Mouse (Mus musculus) heart, embryonic 16.5 days (tissue): ENCODE measurements at regions not wholly inside any gene's neighbourhood (a gene's known extent, or its start where the extent isn't known, plus 50 kb on each side); places are given as distances from the start of the nearest gene placed in this dataset.

Experiments
- ATAC-seq: fragments of 200-750 bp; cut with Nextera tagmentation; replicated peaks from 2 replicates; pipeline ENCODE4 v1.8.0; 2017; ENCODE audit warnings: moderate number of reproducible peaks; ENCODE audit not compliant: insufficient read depth, low FRiP score; ENCODE audit errors: extremely low read depth
- H3K27ac ChIP-seq: fragments of 300-500 bp; sonication (generic); 2 replicates; pipeline ENCODE4 v1.5.1; 2014; ENCODE audit warnings: mild to moderate bottlenecking, low read length, control low read depth, moderate library complexity
- H3K27me3 ChIP-seq: fragments of 300-500 bp; sonication (generic); 2 replicates; pipeline ENCODE4 v1.6.1; 2014; ENCODE audit warnings: low read length, mixed read lengths; ENCODE audit not compliant: control insufficient read depth, insufficient read depth
- H3K36me3 ChIP-seq: fragments of 300-500 bp; sonication (generic); 2 replicates; pipeline ENCODE4 v1.6.1; 2014; ENCODE audit not compliant: control insufficient read depth, insufficient read depth
- H3K4me1 ChIP-seq: fragments of 300-500 bp; sonication (generic); 2 replicates; pipeline ENCODE4 v1.6.1; 2014; ENCODE audit warnings: low read length, mixed read lengths; ENCODE audit not compliant: control insufficient read depth, insufficient read depth
- H3K4me2 ChIP-seq: fragments of 300-500 bp; sonication (generic); 2 replicates; pipeline ENCODE4 v1.6.1; 2014; ENCODE audit warnings: low read depth, mild to moderate bottlenecking, control low read depth, low read length
- H3K4me3 ChIP-seq: fragments of 300-500 bp; sonication (generic); 2 replicates; pipeline ENCODE4 v1.5.1; 2014; ENCODE audit warnings: mild to moderate bottlenecking, control low read depth, low read length
- H3K9ac ChIP-seq: fragments of 300-500 bp; sonication (generic); 2 replicates; pipeline ENCODE4 v1.6.1; 2014; ENCODE audit warnings: low read length, control low read depth
- H3K9me3 ChIP-seq: fragments of 300-500 bp; sonication (generic); replicated peaks from 2 replicates; pipeline ENCODE4 v1.6.1; 2016; ENCODE audit warnings: low read length; ENCODE audit not compliant: control insufficient read depth
- WGBS: fragments of 180-500 bp; shearing (Covaris S2); extraction: QIAGEN DNeasy Blood & Tissue Kit; methylation state at CpG from one replicate; pipeline ENCODE4 v1.1.7; 2014; 5-methylcytosine and 5-hydroxymethylcytosine counted together

DNA sequence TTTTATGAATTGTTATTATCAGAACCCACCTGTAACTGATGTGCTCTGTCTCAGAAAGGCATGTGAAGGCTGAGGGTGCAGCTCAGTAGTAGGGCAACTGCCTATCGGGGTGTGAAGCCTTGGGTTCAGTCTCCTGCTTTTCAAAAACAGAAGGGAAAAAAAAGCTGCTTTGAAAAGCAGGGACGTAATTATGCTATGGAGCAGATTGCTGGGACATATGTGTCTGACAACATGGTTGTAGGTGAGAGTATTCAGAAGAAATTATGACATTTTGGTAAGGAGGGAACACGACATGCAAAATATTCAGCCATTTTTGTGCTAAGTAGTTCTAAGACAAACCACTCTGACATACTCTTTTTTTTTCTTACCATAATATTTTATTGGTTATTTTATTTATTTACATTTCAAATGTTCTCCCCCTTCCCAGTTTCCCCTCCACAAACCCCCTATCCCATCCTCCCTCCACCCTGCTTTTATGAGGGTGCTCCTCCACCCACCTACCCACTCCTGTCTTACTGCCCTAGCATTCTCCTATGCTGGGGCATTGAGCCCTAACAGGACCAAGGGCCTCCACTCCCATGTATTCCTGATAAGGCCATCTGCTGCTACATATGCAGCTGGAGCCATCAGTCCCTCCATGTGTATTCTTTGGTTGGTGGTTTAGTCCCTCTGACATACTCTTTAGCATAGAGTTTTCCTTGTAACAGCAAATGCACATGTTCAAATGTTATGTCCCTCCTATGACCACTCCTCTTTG, 122.8 kb upstream of the Trpm3 start:
- Histone ChIP-seq H3K4me3 (no peak overlapping the region), H3K36me3 (no peaks in the 10 kb centered on the region), H3K27me3 (no peaks in the 10 kb centered on the region), H3K9me3 (no peaks in the 10 kb centered on the region), H3K27ac (no peak overlapping the region), H3K9ac (no peak overlapping the region), H3K4me1 (no peaks in the 10 kb centered on the region), H3K4me2 (no peak overlapping the region)
- WGBS = 89% methylated on average over 3 of the region's 3 CpGs
- no peak for ATAC-seq

DNA sequence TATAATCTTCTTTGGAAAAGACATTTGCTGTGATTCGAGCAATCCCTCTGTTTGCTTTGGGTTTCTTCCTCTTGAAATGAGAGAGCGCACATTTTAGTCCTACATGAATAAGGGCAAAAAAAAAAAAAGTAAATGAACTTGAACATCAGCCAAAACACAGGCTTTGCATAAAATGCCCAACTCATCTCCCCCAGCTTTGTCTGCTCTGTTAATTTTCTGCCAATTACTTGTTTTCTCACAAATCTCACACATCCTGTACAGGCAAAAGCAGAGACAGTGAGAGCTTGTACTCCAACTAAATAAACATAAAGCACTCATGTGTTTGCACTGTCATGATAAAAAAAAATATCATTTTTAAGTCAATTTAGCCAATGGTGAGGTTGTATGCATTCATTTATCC, 121.4 kb upstream of the Trpm3 start:
- 61% methylated on average over 2 of the region's 2 CpGs for WGBS
- H3K27ac ChIP-seq = no peak overlapping the region
- H3K4me1 ChIP-seq = no peaks in the 10 kb centered on the region
- ATAC-seq = no peak
- H3K36me3 ChIP-seq = no peaks in the 10 kb centered on the region
- H3K4me3 ChIP-seq = no peak overlapping the region
- no peak overlapping the region for H3K4me2 ChIP-seq
- H3K9ac ChIP-seq = no peak overlapping the region
- H3K27me3 ChIP-seq = no peaks in the 10 kb centered on the region
- H3K9me3 ChIP-seq = no peaks in the 10 kb centered on the region

DNA sequence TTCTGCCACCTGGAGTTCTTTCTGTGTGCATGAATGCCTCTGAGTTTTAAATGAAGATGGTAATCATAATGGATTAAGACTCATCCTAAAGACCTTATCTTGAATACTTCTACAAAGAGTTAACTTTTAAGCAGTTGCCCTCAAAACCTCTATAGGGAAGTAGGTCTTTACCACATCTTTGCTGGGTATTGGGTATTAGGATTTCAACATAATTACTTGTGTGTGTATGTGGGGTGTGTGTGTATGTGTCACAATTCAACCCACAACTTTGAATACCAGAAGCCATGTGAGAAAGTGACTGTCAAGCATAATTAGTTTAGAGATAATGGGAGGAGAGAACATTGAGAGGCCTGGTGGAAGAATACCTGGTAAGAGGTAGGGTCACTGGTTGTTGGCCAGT, 111.3 kb upstream of the Trpm3 start:
- Histone ChIP-seq H3K36me3 (no peaks in the 10 kb centered on the region), H3K27me3 (no peaks in the 10 kb centered on the region), H3K4me1 (no peaks in the 10 kb centered on the region), H3K9ac (no peak overlapping the region), H3K27ac (no peak overlapping the region), H3K4me2 (no peak overlapping the region), H3K4me3 (no peak overlapping the region), H3K9me3 (no peaks in the 10 kb centered on the region)
- no peak for ATAC-seq

DNA sequence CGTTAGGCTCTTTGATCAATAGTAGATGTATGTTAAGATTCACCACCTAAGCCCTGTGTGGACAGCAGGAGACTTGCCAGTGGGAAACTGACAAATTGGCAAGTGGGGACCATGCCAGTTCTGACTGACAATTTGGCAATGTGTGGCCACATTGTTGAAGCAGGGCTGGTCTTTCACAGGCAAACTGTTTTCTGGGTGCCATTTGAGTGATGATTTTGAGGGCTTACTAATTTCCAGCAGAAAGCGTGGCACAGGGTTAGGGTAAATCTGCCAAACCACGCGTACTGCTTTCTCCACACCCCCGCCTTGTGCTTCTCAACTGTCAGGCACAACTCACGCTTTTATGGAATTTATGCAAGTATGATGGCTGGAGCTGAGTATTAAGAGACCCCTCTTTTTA, 91.2 kb upstream of the Trpm3 start:
- Histone ChIP-seq H3K4me2 (no peak overlapping the region), H3K36me3 (no peaks in the 10 kb centered on the region), H3K9ac (no peak overlapping the region), H3K27ac (no peak overlapping the region), H3K4me1 (no peaks in the 10 kb centered on the region), H3K4me3 (no peak overlapping the region), H3K27me3 (no peaks in the 10 kb centered on the region), H3K9me3 (no peaks in the 10 kb centered on the region)
- ATAC-seq = no peak
- 73% methylated on average over 6 of the region's 6 CpGs for WGBS

DNA sequence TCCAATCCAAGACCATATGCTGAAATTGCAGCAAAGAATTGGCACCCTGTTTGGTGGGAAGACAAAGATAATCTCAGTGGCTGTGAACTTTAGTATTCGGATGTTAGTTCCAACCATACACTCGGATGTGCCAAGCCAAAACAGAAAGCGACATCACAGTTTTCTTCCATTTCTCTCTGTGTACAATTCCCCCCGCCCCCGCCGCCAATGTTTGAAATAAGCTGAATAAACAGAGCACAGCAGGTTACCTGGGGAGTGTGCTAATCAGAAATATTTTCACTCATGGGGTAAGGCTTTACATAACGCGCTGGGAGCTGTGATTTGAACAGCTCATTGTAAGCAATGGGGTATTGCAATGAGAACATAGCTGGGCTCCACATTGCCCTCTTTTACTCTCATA, 72.5 kb upstream of the Trpm3 start:
- no peaks in the 10 kb centered on the region for H3K27me3 ChIP-seq
- no peak overlapping the region for H3K9ac ChIP-seq
- no peak overlapping the region for H3K4me3 ChIP-seq
- H3K4me1 ChIP-seq = no peaks in the 10 kb centered on the region
- 80% methylated on average over 8 of the region's 8 CpGs for WGBS
- H3K36me3 ChIP-seq = no peaks in the 10 kb centered on the region
- no peak overlapping the region for H3K27ac ChIP-seq
- H3K4me2 ChIP-seq = no peak overlapping the region
- ATAC-seq = no peak
- no peaks in the 10 kb centered on the region for H3K9me3 ChIP-seq

DNA sequence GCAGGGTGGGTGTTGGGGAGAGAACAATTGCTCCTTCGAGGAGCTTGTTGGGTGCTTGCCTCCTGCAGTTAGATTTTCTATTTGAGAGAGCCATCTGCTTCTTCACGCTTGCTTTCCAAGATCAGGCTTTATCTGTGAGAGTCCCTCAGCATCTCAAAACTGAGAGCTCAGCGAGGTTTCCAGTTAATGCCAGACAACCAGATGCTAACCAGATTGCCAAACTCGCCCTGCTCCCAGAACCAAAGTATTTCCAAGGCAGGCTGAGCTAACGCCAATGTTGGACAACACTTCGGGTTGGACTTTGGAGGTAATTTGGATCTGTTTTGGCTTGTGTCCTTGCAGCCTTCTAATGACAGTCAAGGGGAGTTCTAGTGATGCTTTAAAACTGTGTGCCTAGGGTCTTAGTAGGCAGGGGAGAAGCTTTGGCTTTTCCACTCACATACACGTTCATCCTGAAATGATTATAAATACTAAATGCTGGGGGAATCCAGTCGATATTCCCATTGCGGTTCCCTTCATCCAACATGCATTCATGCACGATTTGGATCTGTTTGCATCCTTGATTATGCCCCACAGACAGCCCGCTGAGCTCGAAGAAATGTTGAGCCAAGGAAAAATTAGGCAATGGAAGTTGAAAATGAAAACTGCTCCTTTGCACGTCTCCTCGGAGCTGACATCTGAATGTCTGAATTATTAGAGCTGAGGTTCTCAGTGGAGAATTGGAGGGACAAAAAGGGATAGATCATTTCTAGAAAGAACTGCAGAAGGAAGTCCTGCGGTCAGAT, 68.4 kb upstream of the Trpm3 start:
- Histone ChIP-seq H3K4me2 (no peak overlapping the region), H3K4me1 (no peaks in the 10 kb centered on the region), H3K27ac (no peak overlapping the region), H3K9ac (no peak overlapping the region), H3K27me3 (no peaks in the 10 kb centered on the region), H3K9me3 (no peaks in the 10 kb centered on the region), H3K4me3 (no peak overlapping the region), H3K36me3 (no peaks in the 10 kb centered on the region)
- WGBS = 74% methylated on average over 15 of the region's 15 CpGs
- ATAC-seq = no peak

DNA sequence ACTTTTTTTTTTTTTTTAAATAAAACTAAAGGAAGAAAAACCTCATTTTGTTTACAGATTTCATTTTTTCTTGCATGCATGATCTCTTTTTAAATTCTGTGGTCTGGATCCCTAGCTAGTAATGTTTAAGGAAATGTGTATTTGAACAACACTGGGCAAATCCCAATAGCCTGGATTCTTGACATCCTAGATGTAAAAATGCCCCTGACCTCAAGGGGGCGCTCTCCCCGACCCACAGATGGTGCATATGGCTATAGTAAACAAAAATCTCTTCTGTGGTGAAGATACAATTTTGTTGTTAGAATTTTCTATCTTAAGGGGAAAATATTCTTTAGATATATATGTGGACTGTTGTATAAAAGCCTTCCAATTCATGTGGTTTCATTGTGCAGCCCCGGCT, 67.1 kb upstream of the Trpm3 start:
- Histone ChIP-seq H3K27me3 (no peaks in the 10 kb centered on the region), H3K27ac (no peak overlapping the region), H3K4me2 (no peak overlapping the region), H3K9ac (no peak overlapping the region), H3K9me3 (no peaks in the 10 kb centered on the region), H3K4me3 (no peak overlapping the region), H3K4me1 (no peaks in the 10 kb centered on the region), H3K36me3 (no peaks in the 10 kb centered on the region)
- no peak for ATAC-seq
- WGBS = 31% methylated on average over 3 of the region's 3 CpGs

DNA sequence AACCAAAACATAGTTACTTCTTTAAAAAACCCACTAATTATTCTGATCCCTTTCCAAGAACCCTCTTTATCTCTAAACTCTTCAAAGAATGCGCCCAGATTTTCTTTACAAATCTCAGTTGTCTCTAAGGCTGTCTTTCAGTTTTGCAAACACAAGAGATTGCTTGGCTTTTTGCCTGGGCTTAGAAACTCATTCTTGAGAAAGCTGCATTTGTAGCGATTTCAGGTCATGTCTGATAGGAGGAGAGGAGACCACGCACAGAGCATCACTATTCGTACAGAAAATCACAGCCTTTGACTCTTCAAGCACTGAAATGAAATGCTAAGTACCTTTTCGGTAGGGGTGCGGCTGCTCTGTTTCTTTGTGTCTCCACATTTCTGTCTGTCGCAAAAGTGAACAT, 64.8 kb upstream of the Trpm3 start:
- no peak overlapping the region for H3K4me2 ChIP-seq
- no peaks in the 10 kb centered on the region for H3K27me3 ChIP-seq
- H3K36me3 ChIP-seq = no peaks in the 10 kb centered on the region
- no peak overlapping the region for H3K4me3 ChIP-seq
- ATAC-seq = no peak
- H3K9me3 ChIP-seq = no peaks in the 10 kb centered on the region
- WGBS = 65% methylated on average over 7 of the region's 7 CpGs
- H3K27ac ChIP-seq = no peak overlapping the region
- H3K4me1 ChIP-seq = no peaks in the 10 kb centered on the region
- H3K9ac ChIP-seq = no peak overlapping the region

DNA sequence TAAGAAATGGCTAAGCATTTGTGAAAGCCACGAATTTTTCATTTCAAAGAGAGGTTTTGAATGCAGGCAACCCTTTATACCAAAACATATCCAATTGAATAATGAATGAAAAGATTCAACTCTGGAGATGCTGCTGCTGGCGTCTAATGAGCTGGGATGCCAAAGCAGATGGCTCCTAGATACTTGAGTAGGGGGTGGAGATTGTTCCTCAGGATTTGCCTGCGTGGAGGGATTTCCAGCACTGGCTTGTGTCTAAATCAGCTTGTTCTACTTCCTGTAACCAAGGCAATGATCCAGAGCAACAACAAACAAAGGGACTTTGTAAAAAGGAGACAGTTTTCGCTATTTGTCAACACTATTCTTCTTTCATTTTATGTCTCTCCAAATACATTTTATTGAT, 57.4 kb upstream of the Trpm3 start:
- H3K36me3 ChIP-seq = no peaks in the 10 kb centered on the region
- H3K4me3 ChIP-seq = no peak overlapping the region
- H3K27ac ChIP-seq = no peak overlapping the region
- no peak overlapping the region for H3K9ac ChIP-seq
- 50% methylated on average over 4 of the region's 4 CpGs for whole genome bisulfite sequencing
- no peaks in the 10 kb centered on the region for H3K27me3 ChIP-seq
- H3K9me3 ChIP-seq = no peaks in the 10 kb centered on the region
- H3K4me2 ChIP-seq = no peak overlapping the region
- ATAC-seq = no peak
- no peaks in the 10 kb centered on the region for H3K4me1 ChIP-seq
